Mouse (Mus musculus) R1 (cell line): ENCODE data around the gene Cdh20.
"Not testable (repeated sequence)": the region's sequence is repeated elsewhere in the genome, so short reads cannot be mapped to it uniquely, and the experiment has no call there.

Experiments used
- DNase-seq: peaks from one replicate; pipeline ENCODE4 v3.0.0-alpha.2; 2018; ENCODE audit warnings: low read depth, low spot score

The Cdh20 gene

DNA sequence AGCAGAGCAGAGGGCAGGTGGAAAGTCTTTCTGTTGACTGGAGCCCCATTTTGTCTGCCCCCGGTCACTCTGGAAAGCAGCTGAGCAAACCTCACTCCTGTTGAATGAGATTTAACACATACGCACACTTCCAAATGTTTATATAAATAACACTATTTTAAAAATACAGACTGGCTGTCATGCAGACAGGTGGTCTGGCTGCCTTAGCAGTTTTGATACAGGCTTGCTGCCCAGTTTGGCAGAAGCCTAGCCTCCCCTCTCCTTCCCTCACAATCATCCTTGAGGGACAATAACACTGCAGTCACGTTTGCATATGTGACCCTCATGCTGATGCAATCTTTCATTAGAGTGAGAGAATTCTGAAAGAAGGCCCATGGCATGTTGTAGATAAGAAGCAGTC, 144.1 kb downstream of the Cdh20 start:
- DNase-seq: no peak

DNA sequence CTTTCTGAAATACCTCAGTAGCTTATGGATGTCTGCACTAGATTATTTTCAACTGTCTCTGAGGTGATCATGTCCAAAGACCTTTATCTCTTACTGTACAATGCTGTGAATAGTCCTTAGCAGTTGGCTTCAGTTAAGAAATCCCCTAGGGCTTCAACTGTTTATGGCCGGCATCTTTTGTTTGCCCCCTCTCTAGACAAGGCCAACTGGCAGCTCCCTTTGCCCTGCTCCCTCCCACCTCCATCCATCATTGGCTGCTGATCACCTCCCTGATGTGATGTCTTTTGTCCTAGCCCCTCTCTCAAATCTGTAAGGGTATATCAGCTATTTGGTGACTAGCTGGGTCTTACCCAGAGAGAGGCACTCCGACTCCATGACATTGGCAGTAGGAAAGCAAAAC, 148.2 kb downstream of the Cdh20 start:
- DNase-seq: no peak

DNA sequence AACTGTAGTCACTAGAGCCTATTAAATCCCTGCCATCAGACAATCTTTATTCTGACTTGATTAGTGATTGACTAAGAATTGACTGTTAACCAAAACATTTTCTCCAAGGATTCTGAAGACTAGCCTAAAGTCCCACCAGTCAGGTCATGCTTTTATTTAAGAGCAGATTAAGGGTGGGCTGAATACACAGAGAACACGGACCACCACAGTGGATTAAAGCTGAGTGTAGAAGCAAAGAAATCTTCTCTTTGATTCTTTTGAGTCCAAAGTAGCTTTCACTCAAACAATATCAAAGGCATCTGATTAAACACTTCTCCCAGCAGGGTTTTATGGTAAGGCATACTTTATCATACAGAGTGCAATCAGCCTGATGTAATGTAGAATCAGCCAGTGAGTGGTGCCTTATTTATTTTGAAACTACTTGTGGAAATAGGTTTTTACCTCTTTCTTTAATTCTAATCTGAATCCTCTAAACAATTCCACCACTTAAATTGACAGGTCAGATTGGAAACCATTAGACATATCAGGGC, 149.0 kb downstream of the Cdh20 start:
- DNase-seq: no peak

DNA sequence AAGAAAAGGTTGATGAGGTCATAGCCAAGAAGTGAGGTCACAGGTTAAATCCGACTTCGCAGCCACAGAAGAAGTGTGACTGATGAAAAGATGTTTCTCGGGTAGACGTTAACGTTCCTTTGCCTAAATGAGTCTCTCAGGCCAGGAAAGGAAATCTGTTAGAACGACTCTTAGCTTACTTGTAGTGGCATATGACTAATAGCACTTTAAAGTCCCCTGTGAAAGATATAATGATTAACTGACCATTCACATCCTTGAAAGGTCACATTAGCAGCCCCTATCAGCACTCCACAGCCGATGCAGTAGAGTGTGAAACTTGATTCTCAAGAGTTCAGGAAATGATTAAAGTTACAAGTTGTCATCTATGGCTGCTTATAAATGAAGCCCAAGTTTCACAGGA, 164.7 kb downstream of the Cdh20 start:
- no peak for DNase-seq

DNA sequence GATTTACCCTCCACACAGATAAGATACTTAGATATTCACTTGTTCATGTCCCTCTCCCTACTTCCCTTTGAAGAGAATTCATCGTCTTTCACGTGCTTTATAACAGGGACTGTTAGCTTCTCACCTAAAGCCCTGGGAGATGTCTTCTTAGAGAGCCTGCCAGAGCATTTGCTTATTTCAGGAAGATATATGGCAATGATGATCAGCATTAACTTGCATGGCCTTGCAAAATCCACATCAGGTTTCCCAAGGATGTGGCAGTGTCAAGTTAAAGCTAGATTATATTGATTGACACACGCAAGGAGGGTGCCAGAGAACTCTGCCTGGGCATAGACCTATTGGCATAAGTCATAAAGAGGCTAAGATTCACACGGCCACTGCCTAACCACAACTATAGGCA, 168.6 kb downstream of the Cdh20 start:
- no peak for DNase-seq

DNA sequence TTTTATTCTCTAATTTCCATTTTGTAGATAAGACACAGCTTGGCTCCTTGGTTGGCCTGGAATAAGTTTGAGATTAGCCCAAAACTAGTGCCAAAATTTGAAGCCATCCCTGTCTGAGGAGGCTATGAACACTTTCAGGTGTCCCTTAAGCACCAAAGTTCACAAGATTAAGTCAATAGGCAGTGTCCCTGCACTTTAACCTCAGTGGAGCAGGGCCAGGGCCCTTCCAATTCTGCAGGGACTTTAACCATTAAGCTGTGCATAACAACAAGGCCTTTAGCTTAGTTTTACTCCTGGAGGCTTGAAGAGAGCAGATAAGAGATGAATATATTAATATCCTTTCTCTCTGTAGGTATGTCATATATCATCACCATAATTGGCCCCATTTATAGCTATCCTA, 170.8 kb downstream of the Cdh20 start:
- DNase-seq: no peak

DNA sequence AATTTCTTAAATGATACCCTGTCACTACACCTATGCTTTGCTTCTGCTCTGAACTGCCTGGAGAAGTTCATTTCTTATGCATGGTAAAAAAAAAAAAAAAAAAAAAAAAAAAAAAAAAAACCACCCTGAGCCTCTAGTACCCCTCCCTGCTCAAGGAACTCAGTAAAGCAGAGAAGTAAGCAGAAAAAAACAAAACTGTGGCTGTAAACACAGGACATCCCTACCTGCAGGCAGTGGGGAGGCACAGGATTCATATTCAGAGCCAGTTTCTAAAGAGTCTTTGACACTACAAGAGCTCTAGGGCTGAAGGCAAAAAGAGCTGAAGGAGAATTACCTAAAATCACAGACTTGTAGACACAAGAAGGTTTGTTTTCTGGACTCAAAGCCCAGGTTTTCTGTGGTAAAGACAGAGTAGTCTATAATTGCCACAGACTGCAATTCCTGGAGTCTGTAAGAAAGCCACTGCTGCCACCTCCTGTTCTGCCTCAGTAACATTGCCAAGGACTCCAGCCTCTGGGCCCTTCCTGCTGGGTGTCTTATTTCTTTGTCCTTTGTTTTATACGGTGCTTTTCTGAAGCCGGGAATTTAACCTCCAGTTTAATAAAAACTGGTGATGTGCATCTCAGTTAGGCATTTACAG, 176.3 kb downstream of the Cdh20 start:
- DNase-seq: peak; percentile 21

DNA sequence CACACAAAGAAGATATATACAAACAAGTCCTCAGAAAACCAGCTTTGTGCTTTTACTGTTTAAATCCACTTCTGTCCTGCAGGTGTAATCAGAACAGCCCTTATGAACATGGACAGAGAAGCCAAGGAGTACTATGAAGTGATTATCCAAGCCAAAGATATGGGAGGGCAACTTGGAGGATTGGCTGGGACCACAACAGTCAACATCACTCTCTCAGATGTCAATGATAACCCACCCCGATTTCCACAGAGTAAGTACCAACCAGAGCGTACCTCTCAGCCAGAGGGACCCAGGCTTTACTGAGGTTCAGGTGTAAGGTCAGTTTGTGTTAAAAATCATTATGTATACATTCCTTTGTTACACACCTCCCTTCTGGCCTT, 176.8 kb downstream of the Cdh20 start:
- no peak for DNase-seq

DNA sequence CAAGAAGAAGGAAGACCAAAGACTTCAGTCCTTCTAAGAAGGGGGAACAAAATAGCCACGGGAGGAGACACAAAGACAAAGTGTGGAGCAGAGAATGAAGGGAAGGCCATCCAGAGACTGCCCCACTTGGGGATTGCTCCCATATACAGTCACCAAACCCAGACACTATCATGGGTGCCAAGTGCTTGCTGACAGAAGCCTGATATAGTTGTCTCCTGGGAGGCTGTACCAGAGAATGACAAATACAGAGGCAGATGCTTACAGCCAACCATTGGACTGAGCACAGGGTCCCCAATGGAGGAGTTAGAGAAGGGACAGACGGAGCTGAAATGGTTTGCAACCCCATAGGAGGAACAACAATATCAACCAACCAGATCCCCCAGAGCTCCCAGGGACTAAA, 181.3 kb downstream of the Cdh20 start:
- not testable (repeated sequence) for DNase-seq

DNA sequence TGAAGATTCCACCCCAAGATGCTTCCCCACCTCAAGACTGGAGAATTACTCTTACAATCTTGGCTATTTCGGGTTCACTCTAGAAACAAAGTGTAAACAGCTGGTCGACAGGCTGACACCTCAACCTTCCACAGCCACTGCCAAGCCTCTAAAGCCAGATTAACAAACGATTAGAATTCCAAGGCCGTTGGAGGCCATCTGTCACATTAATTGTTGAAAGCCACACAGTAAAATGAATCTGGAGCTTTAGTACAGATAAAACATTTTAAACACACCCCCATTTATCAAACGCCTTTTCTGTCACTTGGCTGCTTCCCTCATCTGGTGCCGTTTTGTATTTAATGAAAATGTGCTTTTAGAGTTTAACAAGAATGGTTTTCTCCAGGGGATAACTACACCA, 188.7 kb downstream of the Cdh20 start:
- no peak for DNase-seq

DNA sequence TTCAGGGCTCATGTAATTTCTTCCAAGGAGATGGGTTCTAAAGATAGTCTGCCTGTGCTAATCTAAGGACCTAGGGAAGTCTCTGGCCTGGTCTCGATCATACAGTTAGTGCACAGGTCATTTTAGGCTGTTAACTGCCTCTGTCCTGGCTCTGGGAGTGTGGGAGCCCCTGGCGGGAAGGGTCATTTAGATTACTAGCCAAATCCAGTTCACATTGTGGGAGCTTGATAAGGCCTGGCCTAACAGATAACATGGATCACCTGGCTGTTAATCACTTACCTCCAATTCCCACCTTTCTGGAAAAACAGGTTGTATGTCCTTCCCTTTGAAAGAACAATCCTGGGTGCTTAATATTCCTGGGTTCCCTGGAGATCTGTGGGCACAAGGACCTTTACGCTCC, 193.3 kb downstream of the Cdh20 start:
- no peak for DNase-seq

DNA sequence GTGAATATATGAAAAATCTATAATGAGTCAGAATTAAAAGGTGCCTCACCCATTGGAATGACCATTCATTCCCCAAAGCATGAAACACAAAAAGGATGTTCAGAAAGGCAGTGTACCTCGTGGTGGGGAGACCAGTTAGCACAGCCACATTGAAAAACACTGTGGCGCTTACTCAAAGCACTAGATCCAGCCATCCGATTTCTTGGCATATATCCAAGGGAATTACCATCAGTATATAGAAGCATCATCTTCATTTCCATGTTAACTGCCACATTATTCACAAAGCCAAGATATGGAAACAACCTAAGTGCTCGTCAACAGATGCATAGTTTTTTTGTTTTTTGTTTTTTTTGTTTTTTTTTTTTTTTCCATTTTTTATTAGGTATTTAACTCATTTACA, 193.9 kb downstream of the Cdh20 start:
- DNase-seq: no peak

DNA sequence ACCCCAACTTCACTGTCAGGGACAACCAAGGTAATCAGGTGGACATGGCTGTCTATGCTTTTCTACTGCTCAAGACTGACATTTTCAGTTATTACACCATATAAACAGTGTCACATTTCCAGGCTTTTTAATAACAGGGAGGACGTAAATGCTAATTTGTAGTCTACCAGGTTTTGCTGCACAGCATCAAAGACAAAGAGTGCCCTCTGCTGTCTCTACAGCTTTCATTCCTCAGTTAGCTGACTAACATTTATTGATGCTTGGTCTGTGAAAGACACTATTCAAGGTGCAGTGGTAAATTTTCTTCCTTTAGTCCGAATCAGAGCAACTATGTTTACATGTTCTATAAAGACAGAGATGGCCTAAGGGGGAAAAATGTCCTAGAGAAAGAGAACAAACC, 210.7 kb downstream of the Cdh20 start:
- no peak for DNase-seq

DNA sequence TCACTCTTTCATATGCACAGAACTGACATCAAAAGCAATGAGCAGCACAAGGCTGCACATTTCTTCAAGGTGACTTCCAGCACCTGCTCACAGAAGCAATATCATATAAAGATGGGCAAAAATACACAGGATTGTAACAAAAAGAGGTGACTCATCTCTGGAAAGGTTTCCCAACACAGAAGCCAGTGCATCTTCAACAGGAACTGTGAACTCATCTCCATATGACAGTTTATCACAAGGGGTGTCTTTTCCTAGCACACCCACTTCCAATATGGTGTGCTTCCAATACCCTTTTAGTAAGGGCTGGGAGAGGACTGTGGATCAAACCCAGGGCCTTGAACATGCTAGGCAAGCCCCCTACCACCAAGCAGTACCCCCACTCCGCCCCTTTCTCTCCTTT, 211.9 kb downstream of the Cdh20 start:
- DNase-seq: no peak

DNA sequence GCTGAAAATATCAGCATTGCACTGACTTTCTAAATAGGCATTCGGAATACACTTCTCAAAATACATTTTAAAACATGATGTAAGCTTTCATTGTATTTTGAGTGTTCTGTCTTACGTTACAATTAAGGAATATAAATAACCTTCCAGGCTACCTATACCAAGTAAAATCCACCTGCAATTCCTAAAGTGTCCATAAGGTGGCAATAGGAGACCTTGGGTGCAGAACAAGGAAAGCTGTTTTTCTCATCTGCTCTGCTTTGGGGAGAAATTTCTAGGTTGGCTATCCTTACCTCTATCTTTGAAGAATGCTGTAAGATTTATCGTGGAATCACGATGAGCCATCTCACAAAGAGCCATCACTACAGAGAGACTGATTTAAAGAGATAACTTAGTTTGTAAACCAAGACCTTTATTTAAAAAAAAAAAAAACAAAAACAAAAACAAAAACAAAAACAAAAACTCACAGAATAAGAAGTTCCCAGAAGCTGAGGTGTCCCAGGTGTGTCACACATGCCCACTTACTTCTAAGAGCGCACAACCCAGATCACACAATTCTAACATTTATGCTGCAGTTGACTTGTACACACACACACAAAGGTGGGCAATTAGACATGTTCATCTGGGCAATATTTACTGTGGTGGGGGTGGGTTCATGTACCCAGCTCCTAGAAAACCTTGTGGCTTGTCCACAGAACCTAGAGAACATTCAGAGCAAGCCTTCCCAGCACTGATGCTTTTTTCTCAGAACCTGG, 218.1 kb downstream of the Cdh20 start:
- DNase-seq: peak; percentile 78

DNA sequence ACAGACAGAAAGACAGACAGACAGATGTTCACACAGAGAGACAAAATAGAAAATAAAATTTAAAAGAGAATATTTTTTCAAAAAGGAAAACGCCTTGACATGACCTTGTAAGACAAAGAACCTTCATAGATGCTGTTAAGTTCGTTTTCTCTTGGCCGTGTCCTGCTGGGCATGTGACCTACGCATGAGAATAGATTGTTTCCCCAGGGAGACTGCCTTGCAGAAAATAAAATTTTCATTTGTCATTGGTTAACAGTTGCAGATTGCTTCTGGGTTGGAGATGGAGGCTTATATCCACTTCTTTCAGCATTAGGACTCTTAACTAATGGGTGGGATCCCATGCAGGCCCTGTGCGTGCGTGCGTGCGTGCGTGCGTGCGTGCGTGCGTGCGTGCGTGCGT, 219.2 kb downstream of the Cdh20 start:
- peak; percentile 50 for DNase-seq

DNA sequence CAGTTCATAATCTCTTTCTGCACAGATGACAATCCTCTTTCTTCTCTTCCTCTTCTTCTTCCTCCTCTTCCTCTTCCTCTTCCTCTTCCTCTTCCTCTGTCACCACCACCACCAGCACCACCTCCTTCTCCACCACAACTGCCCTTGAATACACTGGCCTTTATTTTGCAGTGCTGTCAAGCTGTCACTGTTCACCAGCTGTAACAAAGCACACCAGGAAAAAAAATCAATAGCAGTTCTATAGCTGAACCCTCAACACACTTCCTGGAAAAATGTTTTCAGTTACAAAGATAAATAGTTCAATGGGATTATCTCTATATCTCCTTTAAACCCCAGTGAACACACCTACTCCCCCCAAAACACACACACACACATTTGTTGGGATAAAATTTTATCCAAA, 224.1 kb downstream of the Cdh20 start:
- no peak for DNase-seq

DNA sequence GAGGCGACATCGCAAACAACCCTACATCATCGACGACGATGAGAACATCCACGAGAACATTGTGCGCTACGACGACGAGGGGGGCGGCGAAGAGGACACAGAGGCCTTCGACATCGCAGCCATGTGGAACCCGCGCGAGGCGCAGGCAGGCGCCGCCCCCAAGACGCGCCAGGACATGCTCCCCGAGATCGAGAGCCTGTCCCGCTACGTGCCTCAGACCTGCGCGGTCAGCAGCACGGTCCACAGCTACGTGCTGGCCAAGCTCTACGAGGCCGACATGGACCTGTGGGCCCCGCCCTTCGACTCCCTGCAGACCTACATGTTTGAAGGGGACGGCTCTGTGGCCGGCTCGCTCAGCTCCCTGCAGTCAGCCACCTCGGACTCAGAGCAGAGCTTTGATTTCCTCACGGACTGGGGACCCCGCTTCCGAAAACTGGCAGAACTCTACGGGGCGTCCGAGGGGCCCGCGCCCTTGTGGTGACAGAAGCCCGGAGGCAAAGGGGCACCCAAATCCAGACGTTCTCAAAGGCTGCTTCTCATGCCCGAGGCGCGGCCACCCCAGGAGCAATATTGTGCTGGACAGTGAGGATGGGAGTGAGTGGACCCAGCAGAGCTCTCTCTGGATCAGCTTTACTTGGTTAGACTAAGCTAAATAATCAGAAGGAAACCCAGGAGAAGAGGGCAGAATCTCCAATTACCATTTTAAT, 225.7 kb downstream of the Cdh20 start:
- no peak for DNase-seq

DNA sequence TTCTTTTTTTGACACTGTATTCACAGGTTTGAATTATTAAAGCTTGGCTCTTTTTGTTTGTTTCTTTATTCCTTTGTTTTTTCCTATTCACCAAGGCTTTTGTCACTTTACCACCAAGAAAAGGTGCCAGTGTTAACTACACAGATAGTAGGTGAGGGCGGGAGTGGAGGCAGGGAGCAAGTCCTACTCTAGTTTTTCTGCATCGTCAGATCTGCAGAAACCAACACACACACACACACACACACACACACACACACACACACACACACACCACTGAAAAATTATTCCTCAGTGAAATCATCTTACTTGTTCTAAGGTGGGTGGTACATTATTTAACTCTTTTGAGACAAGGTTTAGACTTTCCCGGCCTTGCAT, 226.3 kb downstream of the Cdh20 start:
- no peak for DNase-seq

DNA sequence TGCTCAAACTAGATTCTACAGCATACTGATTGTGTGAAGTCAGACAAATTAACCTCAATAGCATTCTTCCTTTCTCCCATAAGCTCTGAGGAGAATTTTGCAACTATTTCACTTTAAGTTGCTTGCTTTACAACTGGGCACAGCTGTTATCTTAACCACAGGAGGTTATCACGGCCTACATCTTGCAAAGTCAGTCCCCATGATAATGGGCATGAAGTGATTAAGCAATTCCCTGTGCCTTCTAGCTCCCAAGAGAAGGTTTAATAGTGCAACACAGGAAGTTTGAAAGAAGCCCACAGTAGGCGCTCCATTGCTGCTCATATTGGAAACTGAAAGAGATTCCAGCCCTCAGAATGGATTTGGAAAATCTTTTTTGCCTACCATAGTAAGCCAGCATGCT, 229.5 kb downstream of the Cdh20 start:
- no peak for DNase-seq

DNA sequence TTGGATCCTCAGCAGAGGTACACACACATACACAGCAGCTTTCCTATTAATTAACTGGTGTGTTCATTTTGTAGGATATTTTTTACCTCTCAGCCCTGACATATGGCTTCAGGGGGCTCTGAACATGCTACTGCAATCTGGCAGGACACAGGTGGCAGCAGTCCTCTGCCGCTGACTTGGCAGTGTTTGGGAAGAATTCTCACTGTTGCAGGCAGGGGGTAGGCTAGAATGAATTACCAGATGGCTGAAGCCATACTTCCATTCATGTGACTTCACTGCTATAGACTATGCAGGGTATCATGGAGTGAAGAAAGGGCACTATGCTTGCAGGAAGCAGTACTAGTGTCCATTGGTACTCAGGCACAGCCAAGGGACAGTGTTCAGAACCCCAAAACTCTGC, 233.8 kb downstream of the Cdh20 start:
- no peak for DNase-seq

DNA sequence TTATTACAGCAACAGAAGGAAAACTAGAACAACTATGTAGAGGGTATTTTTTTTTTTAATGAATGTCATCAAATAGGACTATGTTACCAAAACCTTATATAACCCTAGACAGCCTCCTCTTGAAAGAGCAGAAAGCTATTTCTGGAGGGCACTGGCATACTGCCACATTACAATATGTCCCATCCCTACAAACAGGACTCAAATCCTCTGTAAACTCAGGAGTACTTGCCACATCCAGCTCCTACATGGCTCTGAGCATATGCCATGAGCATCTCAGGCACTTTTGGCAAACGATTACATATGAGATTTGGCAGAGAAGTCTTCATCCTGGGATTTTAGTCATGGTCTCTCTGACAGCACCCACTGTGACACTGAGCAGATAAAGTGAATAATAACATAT, 235.5 kb downstream of the Cdh20 start:
- DNase-seq: no peak

DNA sequence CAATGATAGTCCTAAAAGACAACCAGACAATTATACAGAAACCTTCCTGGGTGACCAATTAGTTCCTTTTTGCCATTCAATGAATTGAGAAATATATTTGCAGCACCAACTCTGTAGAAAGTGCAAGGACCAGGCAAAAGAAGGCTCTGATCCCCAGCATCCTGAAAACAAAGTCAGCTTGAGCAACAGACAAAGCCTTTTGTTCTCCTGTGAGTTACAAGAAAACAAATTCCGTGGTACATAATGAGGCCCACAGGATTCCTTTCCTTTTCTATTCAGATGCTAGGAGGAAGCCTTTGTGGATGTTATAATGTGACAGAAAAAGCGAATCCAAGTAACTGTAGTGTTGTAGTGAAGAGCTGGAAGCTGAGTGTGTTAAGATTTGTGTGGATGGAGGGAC, 244.3 kb downstream of the Cdh20 start:
- DNase-seq: peak; percentile 93
